Mouse (Mus musculus) retina, postnatal 1 day (tissue): Measurements from ENCODE around the gene Scrn1.

Experiments
- DNase-seq: peaks from one replicate; pipeline ENCODE4 v3.0.0-alpha.2; 2012

The Scrn1 gene

GRCm38 (mm10) chr6:54471866-54472265 is 94.4 kb downstream of the Scrn1 start:
- no peak for DNase-seq

- DNase-seq, result no peak
Observed at GRCm38 (mm10) chr6:54467371-54467770, 98.9 kb downstream of the Scrn1 start.

GRCm38 (mm10) chr6:54464926-54465325 is 101.4 kb downstream of the Scrn1 start:
- DNase-seq, result no peak

- DNase-seq, result no peak
Observed at GRCm38 (mm10) chr6:54463701-54464458, 102.4 kb downstream of the Scrn1 start.

- DNase-seq, result no peak
Observed at GRCm38 (mm10) chr6:54462766-54463165, 103.5 kb downstream of the Scrn1 start.

GRCm38 (mm10) chr6:54460915-54461671 is 105.2 kb downstream of the Scrn1 start:
- DNase-seq, result peak; percentile 8

GRCm38 (mm10) chr6:54460172-54460914 is 105.9 kb downstream of the Scrn1 start:
- no peak for DNase-seq

GRCm38 (mm10) chr6:54459661-54460060 is 106.6 kb downstream of the Scrn1 start:
- no peak for DNase-seq
